Mouse (Mus musculus) cerebellum, adult 11-12 months (tissue): ENCODE data around the gene Slc36a2.
"Not testable (repeated sequence)": the region's sequence is repeated elsewhere in the genome, so short reads cannot be mapped to it uniquely, and the experiment has no call there.

Source experiments
- DNase-seq: peaks from one replicate; pipeline ENCODE4 v3.0.0; 2022

Gene Slc36a2

DNA sequence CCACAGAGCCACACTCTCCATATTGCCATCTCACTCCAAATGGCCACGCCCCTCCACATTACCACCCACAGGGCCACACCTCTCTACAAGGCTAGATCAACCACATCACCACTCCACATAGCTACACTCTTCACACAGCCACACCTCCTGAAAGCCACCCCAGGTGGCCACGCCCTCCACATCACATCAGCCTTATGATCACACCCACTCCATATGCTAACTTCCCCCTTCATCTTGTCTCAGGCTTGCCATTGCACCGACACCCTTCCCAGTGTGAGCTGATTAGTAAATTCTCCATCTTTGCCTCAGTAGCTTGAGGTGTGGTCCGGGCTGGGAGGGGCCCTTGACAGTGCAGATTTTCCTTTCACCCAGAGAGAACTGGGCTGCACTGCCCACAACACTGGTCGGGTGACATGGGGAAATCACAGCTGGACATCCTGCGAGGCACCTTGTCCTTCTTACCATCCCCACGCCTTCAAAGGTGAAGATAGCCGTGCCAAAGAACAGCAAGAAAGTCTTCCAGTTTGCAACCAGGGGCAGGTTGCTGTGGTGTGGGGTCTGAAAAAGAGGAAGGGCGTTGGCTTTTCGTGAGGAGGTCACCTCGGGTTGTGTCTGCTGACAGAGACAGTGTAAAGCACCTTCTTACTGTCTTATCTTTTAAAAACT, 53.7 kb downstream of the Slc36a2 start:
- DNase-seq: no peak

GRCm38 (mm10) chr11:55128411-55128810, 56.5 kb downstream of the Slc36a2 start:
- DNase-seq: no peak

DNA sequence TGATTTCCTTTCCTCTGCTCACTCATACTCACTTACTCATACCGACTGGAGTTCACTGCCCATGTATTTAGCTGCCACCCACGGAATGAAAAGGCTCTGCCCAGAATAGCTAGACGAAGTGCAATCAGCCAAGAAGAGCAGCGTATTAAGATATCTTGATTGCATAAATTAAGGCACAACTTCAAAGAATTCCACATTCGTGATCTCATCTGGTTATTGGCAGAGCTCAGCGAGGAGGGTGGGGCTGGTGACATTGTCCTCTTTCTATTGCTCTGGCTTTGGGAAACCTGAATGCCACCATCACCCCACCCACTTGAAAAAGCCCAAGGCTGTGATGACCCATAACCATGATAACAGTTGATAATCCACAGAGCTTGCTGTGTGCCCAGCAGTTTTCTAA, 56.9 kb downstream of the Slc36a2 start:
- DNase-seq: no peak

DNA sequence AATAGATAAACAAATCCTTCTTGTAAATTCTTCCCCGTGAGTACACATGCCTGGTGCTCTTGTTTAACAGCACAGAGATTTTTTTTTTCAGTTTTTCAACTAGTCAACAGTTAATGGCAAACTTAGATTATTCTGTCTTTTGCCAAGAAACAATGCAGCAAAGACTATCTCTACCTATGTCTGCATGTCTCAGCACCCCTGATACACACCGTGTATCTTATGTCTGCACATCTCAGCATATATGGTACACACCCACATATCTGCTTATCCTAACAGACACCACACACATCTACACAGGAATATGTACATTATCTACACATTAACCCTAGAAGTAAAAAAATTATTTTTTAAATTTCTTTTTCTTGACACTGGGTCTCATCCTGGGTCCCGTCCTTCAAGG, 58.2 kb downstream of the Slc36a2 start:
- DNase-seq: no peak

- DNase-seq: no peak
Observed at GRCm38 (mm10) chr11:55121430-55121829, 63.4 kb downstream of the Slc36a2 start.

- no peak for DNase-seq
Observed at GRCm38 (mm10) chr11:55120821-55121271, 64.0 kb downstream of the Slc36a2 start.

DNA sequence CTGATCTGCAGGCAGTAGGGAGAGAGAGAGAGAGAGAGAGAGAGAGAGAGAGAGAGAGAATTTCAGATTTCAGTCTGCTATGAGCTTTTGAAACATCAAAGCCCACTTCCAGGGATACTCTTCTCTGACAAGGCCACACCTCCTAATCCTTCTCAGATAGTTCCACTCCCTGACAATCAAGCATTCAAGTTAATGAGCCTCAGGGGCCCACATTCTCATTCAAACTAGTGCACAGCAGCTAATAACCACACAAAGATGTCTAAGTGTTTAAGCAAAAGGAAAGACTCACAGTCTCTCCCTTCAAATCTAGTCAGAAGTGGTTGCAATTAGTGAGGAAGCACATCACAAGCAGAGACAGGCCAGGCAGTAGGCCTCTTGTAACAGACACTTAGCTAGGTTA, 64.6 kb downstream of the Slc36a2 start:
- DNase-seq: no peak

GRCm38 (mm10) chr11:55117031-55117430, 67.8 kb downstream of the Slc36a2 start:
- DNase-seq: no peak

DNA sequence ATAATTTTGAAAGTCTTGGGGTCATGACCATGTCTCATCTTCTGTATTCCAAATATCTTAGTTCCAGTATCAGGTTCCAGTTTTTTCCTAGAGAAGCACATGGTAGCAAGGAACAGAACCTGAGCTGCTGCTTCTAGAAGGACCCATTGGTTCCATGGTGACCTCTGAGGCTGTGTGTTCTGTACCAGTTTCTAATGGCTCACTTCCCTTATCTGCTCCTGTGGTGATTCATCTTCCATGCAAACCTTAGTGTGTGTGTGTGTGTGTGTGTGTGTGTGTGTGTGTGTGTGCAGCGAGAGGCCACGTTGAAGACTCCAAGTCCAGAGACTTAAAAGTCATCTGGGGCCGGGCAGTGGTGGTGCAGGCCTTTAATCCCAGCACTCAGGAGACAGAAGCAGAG, 68.9 kb downstream of the Slc36a2 start:
- no peak for DNase-seq

- no peak for DNase-seq
Observed at GRCm38 (mm10) chr11:55114291-55114690, 70.6 kb downstream of the Slc36a2 start.

- DNase-seq: not testable (repeated sequence)
Observed at GRCm38 (mm10) chr11:55113861-55114250, 71.0 kb downstream of the Slc36a2 start.

- no peak for DNase-seq
Observed at GRCm38 (mm10) chr11:55113209-55113860, 71.5 kb downstream of the Slc36a2 start.

- no peak for DNase-seq
Observed at GRCm38 (mm10) chr11:55110566-55111169, 74.2 kb downstream of the Slc36a2 start.

DNA sequence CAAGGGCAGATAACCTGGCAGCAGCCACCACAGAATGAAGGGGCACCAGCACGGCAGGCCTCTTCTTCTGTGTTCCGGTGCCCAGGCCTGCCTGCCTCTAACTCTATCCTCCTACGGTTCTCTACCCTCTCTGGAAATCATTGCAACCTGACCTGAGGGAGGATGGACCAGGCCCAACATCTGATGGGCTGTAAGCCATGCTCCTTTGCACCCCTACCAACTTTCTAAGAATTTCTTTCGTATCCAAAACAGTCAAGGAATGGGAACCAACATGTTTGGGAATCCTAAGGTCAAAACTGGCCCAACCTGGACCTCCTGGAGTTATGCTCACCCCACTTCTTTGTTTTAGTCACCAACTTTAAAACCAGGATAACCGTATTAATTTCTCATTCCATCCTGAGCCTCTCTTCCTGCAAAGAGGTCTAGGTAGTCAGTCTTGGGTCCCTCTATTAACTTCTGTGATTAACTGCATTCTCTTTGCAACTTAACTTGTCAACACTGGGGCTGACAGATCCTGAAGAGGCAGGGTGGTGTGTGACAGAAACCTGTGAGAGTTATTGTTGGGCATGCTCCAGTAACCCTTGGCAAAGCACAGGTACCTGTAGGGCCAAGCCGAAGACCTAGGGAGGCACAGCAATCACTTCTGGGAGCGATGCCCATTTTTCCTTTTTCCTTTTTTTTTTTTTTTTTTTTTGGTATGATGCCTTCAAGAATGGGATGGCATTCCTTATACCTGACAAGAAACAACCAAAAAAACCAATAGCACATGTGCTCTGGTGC, 75.2 kb downstream of the Slc36a2 start:
- DNase-seq: no peak
